Mouse (Mus musculus) left cerebral cortex, adult 9 months (tissue): ENCODE results near the gene Gpn3.

Experiments used
- DNase-seq, 2 experiments: peaks; one replicate each; pipeline ENCODE4 v3.0.0; 2022; ENCODE audit warnings: low spot score in 2 of 2

Gene Gpn3

DNA sequence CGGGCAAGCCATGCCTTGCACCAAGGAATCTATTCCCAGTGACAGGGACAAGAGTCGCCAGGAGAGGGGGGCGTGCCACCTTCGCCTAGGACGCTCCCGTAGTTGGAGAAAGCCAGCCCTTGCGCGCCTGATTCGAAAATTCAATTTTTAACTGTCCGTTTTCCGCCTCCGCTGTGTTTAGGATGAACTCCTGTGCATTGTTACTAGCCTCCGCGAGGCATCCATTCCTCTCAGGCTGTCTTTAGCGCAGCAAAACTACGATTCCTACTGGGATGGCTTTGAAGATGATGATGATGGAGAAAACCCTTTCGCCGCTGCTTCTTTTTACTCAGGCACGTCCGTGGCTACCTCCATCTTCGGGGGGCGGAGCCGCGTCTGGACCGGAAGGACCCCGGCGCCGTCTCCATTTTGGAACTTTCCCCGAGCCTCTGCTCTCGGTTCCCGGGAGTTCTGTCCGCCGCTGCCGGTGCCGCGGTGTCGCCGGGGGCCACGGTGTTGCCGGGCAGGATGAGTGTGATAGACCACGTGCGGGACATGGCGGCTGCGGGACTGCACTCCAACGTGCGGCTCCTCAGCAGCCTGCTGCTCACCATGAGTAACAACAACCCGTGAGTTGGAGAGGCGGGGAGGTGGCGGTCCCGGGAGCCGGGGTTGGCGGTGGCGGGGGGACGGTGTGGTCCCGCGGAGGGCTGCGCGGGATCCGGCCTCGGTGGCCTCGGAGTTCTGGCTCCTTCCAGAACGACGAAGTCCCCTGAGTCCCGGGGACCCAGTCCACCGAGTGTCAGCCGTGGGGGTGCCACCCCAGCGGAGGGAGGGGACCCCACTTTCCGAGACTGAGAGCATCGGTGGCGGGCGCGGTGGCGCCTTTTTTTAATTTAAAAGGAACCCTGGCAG is 50.6 kb downstream of the Gpn3 start:
- peak; percentile 56 to 88 for DNase-seq

- DNase-seq, result no peak
Observed at GRCm38 (mm10) chr5:122423083-122423482, 51.4 kb downstream of the Gpn3 start.

- DNase-seq, result no peak
Observed at GRCm38 (mm10) chr5:122425550-122425949, 53.9 kb downstream of the Gpn3 start.

DNA sequence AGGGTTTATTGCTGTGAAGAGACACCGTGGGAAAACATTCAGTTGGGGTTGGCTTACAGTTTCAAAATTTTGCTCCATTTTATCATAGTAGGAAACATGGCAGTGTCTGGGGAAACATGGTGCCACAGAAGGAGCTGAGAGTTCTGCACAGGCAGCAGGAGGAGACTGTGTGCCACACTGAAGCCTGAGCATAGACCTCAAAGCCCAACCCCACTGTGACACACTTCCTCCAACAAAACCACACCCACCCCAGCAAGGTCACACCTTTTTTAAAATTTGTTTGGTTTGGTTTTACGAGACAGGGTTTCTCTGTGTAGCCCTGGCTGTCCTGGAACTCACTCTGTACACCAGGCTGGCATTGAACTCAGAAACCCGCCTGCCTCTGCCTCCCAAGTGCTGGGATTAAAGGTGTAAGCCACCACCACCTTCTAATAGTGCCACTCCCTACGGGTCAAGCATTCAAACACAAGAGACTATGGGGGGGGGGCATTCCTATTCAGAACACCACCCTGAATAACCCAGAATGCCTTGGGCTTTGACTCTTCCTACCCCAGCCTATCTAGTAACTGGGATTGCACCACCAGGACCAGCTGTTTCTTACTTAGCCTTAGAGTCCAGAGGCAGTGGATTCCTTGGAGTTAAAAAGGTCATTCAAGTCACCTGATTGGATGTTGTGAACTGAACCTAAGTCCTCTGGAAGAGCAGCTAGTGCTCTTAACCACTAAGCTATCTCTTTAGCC is 58.5 kb downstream of the Gpn3 start:
- DNase-seq, result no peak

DNA sequence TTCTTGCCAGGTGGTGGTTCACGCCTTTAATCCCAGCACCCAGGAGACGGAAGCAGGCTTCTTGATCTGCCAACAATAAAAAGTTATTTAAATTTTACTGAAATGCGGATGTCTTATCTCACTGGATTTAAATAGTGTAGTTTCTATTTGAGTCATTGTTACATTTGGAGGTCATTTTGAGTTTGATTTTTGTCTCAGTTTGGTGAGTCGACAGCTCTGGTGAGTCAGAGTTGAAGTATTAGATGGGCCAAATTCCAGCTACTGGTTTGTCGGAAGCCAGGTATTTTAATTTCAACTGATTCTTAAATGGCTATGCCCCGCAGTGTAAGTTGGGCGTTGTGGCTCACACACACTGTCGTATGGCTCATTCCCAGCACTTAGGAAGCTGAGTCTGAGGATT is 59.5 kb downstream of the Gpn3 start:
- DNase-seq, result no peak
